Mouse (Mus musculus) gastrocnemius, adult 2 months (tissue): Measurements from ENCODE around the gene Hnrnph1. TPM values are rescaled to one million over a fixed set of nuclear protein-coding genes. Genes with fewer than 3 reads are reported as not detected.

Source experiments
- DNase-seq: peaks from one replicate; pipeline ENCODE4 v3.0.0; 2022
- H3K27ac ChIP-seq: fragments of 200-600 bp; 2 replicates; pipeline ENCODE4 v1.8.1; 2022; ENCODE audit warnings: mild to moderate bottlenecking
- H3K4me3 ChIP-seq: fragments of 200-600 bp; 2 replicates; pipeline ENCODE4 v1.8.1; 2022; ENCODE audit warnings: mild to moderate bottlenecking, moderate library complexity
- CTCF ChIP-seq: fragments of 200-600 bp; IDR thresholded peaks from 2 replicates; pipeline ENCODE4 v1.8.1; 2022; ENCODE audit warnings: antibody characterized with exemption, mild to moderate bottlenecking, moderate library complexity
- intact Hi-C: fragments of 180-260 bp; cut with DNase I; formaldehyde crosslinking; loops from one replicate; pipeline ENCODE4 v1.15.1; 2025
- microRNA-seq: library from miRNA; unstranded; fragments of <30 nt; microRNA quantifications from one replicate; pipeline ENCODE4 v1.2.0, GENCODE M21; 2021
- total RNA-seq, 2 experiments: library from RNA; stranded (reverse); gene quantifications; 2 replicates each; pipeline ENCODE4 v1.2.3; 2021

The Hnrnph1 gene
- total RNA-seq, 2 experiments from 2014 or later: 109 to 114 TPM

- intact Hi-C loops: no loop called here
- Histone ChIP-seq H3K27ac (peak within 1 kb of the TSS; percentile 99), H3K4me3 (peak within 1 kb of the TSS; percentile 83)
- TF ChIP-seq CTCF: 0 out of 2 replicates have a peak, but pooled peaks have one; percentile 13
- peak; percentile 92 for DNase-seq
Measured at GRCm38 (mm10) chr11:50430277-50431133, 53.7 kb downstream of the Hnrnph1 start, which contains the start of gene Rufy1. Gene Rufy1 (minus strand): TSS chr11:50431125.

- H3K4me3 ChIP-seq: peak overlapping the region; percentile 83
- no peak for TF ChIP-seq CTCF
- intact Hi-C loops: no loop called here
- H3K27ac ChIP-seq: peak overlapping the region; percentile 99
- DNase-seq: no peak
Measured at GRCm38 (mm10) chr11:50431134-50432068, 54.6 kb downstream of the Hnrnph1 start.

GRCm38 (mm10) chr11:50432069-50432440 lies 55.3 kb downstream of the Hnrnph1 start:
- Histone ChIP-seq H3K4me3 (no peak overlapping the region), H3K27ac (no peak overlapping the region)
- intact Hi-C loops: no loop called here
- TF ChIP-seq CTCF: no peak
- no peak for DNase-seq

- intact Hi-C loops: no loop called here
- Histone ChIP-seq H3K4me3 (no peak overlapping the region), H3K27ac (no peak overlapping the region)
- TF ChIP-seq CTCF: no peak
- DNase-seq: no peak
Measured at GRCm38 (mm10) chr11:50432896-50433295, 56.1 kb downstream of the Hnrnph1 start.

Small RNAs within 50 kb of the gene (microRNA-seq; reads per million reads assigned to microRNA genes)
- gene Mir804: not detected

Other genes with a start within 250 kb of the Hnrnph1 start
- gene Tbc1d9b, start 245.6 kb upstream of the Hnrnph1 start, total RNA-seq: 10 to 100 TPM; 25.3 to 28.6 TPM
- gene Mrnip, start 202.5 kb upstream of the Hnrnph1 start, total RNA-seq: 1 to 10 TPM; 2.4 to 3.1 TPM
- gene Sqstm1, start 166.2 kb upstream of the Hnrnph1 start, total RNA-seq: 100 to 1,000 TPM; 376 to 655 TPM
- 10 to 100 TPM; 33.9 to 40.7 TPM for gene Mgat4b, start 166.1 kb upstream of the Hnrnph1 start, total RNA-seq
- 1 to 10 TPM; 2.1 to 3.2 TPM for gene Ltc4s, start 138.4 kb upstream of the Hnrnph1 start, total RNA-seq
- 1 to 10 TPM; 6.6 to 7.1 TPM for gene Maml1, start 84.7 kb upstream of the Hnrnph1 start, total RNA-seq
- 100 to 1,000 TPM in 1 of 2 experiments, 10 to 100 TPM in 1; 94.2 to 123 TPM for gene Canx, start 51.3 kb upstream of the Hnrnph1 start, total RNA-seq
- gene Cby3, start 22.5 kb upstream of the Hnrnph1 start, total RNA-seq: not detected
- 10 to 100 TPM; 24.3 to 27.0 TPM for gene Rufy1, start 54.1 kb downstream of the Hnrnph1 start, total RNA-seq
- 1 to 10 TPM; 6.1 to 9.8 TPM for gene Adamts2, start 225.1 kb downstream of the Hnrnph1 start, total RNA-seq